Mouse (Mus musculus): ENCODE measurements around the gene Dbx1. TPM values are rescaled to one million over a fixed set of nuclear protein-coding genes. Genes with fewer than 3 reads are reported as not detected.

The Dbx1 gene
- polyA plus RNA-seq, 1 experiment from 2014 or later, result not detected

DNA sequence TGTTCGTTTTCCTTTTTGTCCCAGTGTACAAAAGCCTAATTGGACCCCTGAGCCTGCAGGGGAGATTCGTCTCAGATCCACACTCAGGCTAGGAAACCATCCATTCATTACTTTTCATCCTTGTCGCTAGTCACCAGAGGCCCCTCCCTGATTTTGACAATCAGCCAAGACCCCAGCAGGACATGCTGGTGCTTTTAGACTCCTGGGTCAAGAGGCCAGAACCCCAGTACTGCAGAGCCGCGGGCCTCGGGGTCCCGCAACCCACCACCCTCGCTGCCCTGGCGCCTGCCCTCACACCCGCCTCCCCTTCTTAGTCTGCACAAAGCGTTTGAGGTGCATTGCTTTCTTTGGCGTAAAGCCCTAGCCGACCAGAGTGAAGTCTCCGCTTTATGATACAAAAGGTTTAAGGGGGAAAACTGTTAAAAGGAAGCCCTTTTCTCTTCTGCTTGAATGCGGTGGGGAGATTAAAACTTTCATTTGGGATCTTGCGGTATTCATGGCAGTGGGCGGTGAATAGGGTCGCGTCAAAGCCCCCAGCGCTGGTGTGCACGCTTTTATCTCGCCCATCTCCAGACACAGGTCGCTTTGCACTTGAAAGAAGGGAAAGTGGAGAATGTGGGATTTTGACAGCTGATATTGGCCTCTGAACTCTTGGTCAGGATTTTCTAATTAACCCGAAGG lies 25.3 kb upstream of the Dbx1 start:
- Histone ChIP-seq H3K36me3 (ENCODE audit: control insufficient read depth, insufficient read depth, low read length) (no peaks in the 10 kb centered on the region), H3K27me3 (ENCODE audit: control insufficient read depth, insufficient read depth, low read length) (peaks cover 23% of the 10 kb centered on the region), H3K4me1 (ENCODE audit: control insufficient read depth, insufficient read depth, low read length) (peaks cover 6% of the 10 kb centered on the region; the same call in 1 of the 2 replicates), H3K27ac (ENCODE audit: low read depth, low read length) (no peak overlapping the region), H3K4me3 (ENCODE audit: low read length) (peak overlapping the region; percentile 11), H3K9ac (ENCODE audit: low read depth, low read length) (no peak overlapping the region), H3K9me3 (ENCODE audit: control insufficient read depth, low read length) (no peaks in the 10 kb centered on the region), H3K4me2 (replicated peaks; ENCODE audit: low read depth, low read length) (peak overlapping the region; percentile 22; the same call in 1 of the 2 replicates)
- ATAC-seq (ENCODE audit: low FRiP score, low TSS enrichment), result no peak
- 3% methylated on average over 24 of the region's 24 CpGs for WGBS

DNA sequence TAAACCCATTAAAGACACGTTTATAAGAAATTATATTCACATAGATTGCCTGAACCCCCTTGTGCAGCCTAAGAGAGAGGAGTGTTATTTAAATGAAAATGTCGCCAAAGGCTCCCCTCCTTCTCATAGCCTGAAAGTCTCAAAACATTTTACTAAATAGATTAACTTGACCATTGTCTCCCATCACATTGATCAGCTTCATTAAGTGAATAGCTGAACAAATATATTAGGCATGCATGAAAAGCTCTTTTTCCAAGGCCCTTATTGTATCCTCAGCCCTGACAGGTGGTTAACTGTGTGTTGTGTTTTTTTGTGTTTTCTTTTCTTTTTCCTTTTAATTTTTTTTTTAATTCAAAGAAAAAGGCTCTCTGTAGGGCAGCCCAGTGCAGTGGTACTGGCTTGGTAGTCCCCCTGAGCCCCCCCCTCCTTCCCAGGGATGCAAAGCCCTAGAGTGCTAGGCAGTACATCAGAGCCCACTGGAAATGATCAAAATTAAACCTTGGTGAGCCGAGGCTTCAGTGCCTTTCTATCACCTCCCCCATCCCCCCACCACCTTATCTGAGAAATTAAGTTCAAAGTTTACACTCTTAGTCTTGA lies 4.2 kb upstream of the Dbx1 start:
- H3K4me1 ChIP-seq (ENCODE audit: control insufficient read depth, insufficient read depth, low read length), result no peaks in the 10 kb centered on the region
- H3K36me3 ChIP-seq (ENCODE audit: control insufficient read depth, insufficient read depth, low read length), result no peaks in the 10 kb centered on the region
- no peak overlapping the region for H3K4me3 ChIP-seq (ENCODE audit: low read length)
- peaks cover 64% of the 10 kb centered on the region for H3K27me3 ChIP-seq (ENCODE audit: control insufficient read depth, insufficient read depth, low read length)
- H3K9ac ChIP-seq (ENCODE audit: low read depth, low read length), result no peak overlapping the region
- no peak for ATAC-seq (ENCODE audit: low FRiP score, low TSS enrichment)
- H3K27ac ChIP-seq (ENCODE audit: low read depth, low read length), result no peak overlapping the region
- 27% methylated on average over 3 of the region's 3 CpGs for WGBS
- H3K9me3 ChIP-seq (ENCODE audit: control insufficient read depth, low read length), result peaks cover 3% of the 10 kb centered on the region; the same call in 1 of the 2 replicates
- H3K4me2 ChIP-seq (replicated peaks; ENCODE audit: low read depth, low read length), result no peak overlapping the region

DNA sequence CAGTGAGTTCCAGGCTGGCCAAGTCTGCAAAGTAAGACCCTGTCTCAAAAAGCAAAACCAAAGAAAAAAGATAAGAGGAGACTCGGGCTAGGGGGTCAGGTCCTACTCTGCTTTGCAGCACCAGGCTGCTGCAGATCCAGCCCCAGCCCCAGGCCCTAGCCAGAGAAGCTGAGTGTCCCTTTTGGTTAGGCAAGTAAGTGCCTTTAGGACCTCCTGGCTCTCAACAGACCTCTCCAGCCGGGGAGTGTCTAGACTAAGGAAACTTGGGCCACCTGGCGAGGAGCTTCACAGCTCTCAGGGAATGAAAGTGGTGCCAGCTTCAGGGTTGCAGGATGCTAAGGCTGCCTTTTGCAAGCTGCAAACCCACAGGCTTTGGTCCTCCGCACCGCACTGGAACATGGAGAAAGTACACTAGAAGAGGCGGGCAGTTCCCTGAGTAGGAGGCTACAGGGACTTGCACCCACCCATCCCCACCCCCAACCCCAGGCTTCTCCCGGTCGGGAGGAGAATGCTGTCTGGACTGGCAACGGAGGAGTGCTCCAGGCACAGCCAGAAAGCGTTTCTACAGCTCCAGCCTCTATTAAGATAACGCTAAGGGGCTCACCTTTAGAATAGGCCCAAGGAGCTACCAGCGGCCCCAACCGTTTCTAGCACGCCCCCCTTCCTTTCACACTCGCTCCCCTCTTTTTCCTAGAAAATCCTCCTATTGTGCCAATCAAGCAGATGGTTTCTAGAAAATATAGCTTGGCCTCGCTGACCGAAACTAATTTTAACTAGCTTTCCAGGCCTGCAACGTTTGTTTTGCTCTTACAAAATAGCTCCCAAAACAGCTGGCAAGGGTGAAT lies 3.4 kb upstream of the Dbx1 start:
- no peaks in the 10 kb centered on the region for H3K4me1 ChIP-seq (ENCODE audit: control insufficient read depth, insufficient read depth, low read length)
- H3K9ac ChIP-seq (ENCODE audit: low read depth, low read length), result no peak overlapping the region
- no peak overlapping the region for H3K27ac ChIP-seq (ENCODE audit: low read depth, low read length)
- peaks cover 71% of the 10 kb centered on the region for H3K27me3 ChIP-seq (ENCODE audit: control insufficient read depth, insufficient read depth, low read length)
- no peak overlapping the region for H3K4me3 ChIP-seq (ENCODE audit: low read length)
- H3K4me2 ChIP-seq (replicated peaks; ENCODE audit: low read depth, low read length), result no peak overlapping the region
- H3K9me3 ChIP-seq (ENCODE audit: control insufficient read depth, low read length), result no peaks in the 10 kb centered on the region
- H3K36me3 ChIP-seq (ENCODE audit: control insufficient read depth, insufficient read depth, low read length), result no peaks in the 10 kb centered on the region
- WGBS, result 10% methylated on average over 18 of the region's 18 CpGs
- no peak for ATAC-seq (ENCODE audit: low FRiP score, low TSS enrichment)

DNA sequence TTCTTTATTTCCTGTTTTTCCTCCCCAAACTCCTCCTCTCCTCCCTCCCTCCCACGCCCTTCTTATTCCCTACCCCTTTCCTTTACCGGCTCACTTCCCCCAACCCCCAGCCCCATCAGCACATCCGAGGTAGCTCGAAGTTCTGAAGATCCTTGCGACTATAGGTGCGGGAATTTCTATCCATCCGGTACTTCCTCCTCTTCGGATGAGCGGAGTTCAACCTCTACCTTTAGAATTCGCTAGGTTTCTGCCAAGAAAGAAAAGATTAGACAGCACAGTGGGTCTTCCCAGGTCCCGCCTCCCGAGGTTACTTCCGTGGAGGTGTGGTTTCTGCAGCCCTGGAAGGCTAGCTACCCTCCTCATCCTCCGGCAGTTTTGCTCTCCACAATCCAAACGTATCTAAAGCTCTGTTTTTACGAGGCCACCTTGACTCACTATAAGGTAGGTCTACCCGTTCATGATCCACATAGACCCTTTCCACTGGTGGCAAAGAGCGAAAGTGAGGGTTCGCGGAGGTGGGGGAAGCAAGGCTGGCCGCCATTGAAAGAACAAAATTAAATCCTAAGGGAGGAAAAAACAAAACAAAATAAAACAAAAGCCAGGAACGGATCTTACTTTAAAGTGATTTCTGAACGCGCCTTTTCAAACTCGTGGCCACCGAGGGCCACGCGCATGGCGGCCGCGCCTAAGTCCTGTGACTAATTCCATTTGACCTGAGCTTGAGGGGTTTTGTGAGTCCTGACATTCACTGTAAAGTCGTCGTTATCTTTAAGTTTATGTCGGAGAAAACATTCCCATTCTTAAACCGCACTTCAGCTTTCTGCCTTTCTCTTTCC lies 2.5 kb upstream of the Dbx1 start:
- no peaks in the 10 kb centered on the region for H3K4me1 ChIP-seq (ENCODE audit: control insufficient read depth, insufficient read depth, low read length)
- no peak overlapping the region for H3K9ac ChIP-seq (ENCODE audit: low read depth, low read length)
- no peak for ATAC-seq (ENCODE audit: low FRiP score, low TSS enrichment)
- H3K9me3 ChIP-seq (ENCODE audit: control insufficient read depth, low read length), result no peaks in the 10 kb centered on the region
- WGBS, result 1% methylated on average over 35 of the region's 35 CpGs
- H3K27ac ChIP-seq (ENCODE audit: low read depth, low read length), result no peak overlapping the region
- peaks cover 80% of the 10 kb centered on the region for H3K27me3 ChIP-seq (ENCODE audit: control insufficient read depth, insufficient read depth, low read length)
- no peak overlapping the region; the same call in 1 of the 2 replicates for H3K4me3 ChIP-seq (ENCODE audit: low read length)
- H3K36me3 ChIP-seq (ENCODE audit: control insufficient read depth, insufficient read depth, low read length), result no peaks in the 10 kb centered on the region
- H3K4me2 ChIP-seq (replicated peaks; ENCODE audit: low read depth, low read length), result no peak overlapping the region

DNA sequence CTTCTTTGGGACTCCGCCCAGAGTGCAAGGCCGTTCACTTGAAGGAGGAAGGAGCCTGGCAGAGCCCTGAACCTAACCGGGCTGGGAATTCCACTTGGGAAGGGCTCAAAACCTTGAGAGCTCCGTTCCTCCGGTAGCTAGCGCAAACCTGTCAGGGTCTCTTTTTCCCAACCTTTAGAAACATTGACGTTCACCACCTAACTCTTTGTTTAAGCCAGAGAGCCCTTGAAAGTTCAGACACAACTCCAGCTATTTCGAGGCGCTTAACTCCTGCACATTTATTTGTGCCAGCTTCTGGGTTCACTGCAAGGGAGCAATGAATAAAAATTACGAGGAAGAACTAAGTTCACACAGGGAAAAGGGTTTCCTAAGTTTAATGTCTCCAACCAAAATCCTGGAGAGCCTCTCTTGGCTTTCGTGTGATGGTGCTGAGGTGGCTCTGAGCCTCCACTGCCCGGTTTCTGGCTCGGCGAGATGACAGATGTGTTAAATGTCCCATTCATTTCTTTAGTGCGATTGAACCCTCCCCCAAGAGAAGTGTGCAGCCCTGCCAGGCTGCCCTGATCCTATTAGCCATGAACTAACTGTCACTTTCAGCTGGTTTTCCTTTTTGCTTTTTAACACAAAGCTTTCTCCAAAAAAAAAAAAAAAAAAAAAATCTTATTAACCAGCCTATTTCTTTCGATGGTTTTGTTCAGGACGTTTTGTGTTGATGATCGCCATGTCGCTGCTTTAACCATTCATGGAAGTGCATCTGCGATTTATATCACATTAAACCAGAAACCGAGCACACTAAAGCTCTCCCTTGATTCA lies 1.4 kb upstream of the Dbx1 start:
- Histone ChIP-seq H3K4me3 (ENCODE audit: low read length) (no peak overlapping the region), H3K4me2 (replicated peaks; ENCODE audit: low read depth, low read length) (no peak overlapping the region)

DNA sequence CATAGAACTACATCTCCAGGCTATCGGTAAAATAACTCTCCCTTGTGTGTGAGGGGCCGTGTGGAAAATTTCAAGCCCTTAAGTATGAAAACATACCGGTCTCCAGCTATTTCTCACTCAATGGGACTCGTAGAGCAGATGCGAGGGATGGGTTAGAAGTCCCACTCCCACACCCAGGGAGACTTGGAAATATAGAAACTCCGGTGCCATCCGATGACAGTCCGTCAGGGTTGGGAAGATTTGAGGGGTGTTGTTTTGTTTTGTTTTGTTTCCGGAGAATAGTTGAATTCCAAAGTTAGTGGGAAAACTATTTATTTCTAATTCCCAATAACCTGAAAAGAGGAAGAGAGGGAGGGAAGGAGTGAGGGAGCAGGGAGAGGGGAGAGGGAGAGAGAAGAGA lies 632 bp upstream of the Dbx1 start:
- Histone ChIP-seq H3K27ac (ENCODE audit: low read depth, low read length) (no peak overlapping the region), H3K9me3 (ENCODE audit: control insufficient read depth, low read length) (no peaks in the 10 kb centered on the region), H3K4me2 (replicated peaks; ENCODE audit: low read depth, low read length) (no peak overlapping the region), H3K4me3 (ENCODE audit: low read length) (no peak overlapping the region), H3K36me3 (ENCODE audit: control insufficient read depth, insufficient read depth, low read length) (no peaks in the 10 kb centered on the region), H3K4me1 (ENCODE audit: control insufficient read depth, insufficient read depth, low read length) (peaks cover 5% of the 10 kb centered on the region; the same call in 1 of the 2 replicates), H3K9ac (ENCODE audit: low read depth, low read length) (no peak overlapping the region), H3K27me3 (ENCODE audit: control insufficient read depth, insufficient read depth, low read length) (peaks cover 96% of the 10 kb centered on the region)
- no peak for ATAC-seq (ENCODE audit: low FRiP score, low TSS enrichment)
- WGBS, result 1% methylated on average over 9 of the region's 9 CpGs

More for the DNA sequence above, 1.4 kb upstream of the Dbx1 start:
- Histone ChIP-seq H3K27ac (ENCODE audit: low read depth, low read length) (no peak overlapping the region), H3K4me1 (ENCODE audit: control insufficient read depth, insufficient read depth, low read length) (peaks cover 5% of the 10 kb centered on the region; the same call in 1 of the 2 replicates), H3K9ac (ENCODE audit: low read depth, low read length) (no peak overlapping the region), H3K36me3 (ENCODE audit: control insufficient read depth, insufficient read depth, low read length) (no peaks in the 10 kb centered on the region), H3K27me3 (ENCODE audit: control insufficient read depth, insufficient read depth, low read length) (peaks cover 91% of the 10 kb centered on the region), H3K9me3 (ENCODE audit: control insufficient read depth, low read length) (no peaks in the 10 kb centered on the region)
- no peak for ATAC-seq (ENCODE audit: low FRiP score, low TSS enrichment)
- WGBS, result under 1% methylated on average over 21 of the region's 21 CpGs

DNA sequence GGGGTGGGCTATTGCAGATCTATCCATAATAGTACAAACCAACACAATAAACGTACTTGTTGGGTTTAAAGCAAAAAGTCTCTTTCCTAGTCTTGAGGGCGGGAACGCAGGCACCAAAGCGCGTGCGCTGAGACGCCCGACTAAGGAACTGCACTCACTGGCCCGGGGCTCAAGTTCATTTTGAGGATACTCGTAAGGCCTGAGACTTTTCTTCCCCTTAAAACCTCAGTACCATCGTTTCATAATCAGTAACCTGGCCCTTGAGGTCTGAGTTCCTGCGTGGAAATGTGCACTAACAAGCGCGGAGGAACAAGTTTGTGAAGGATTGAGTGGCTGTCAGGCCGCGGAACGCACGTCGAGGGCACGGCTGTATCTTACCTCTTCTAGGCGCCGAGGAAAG lies 678 bp downstream of the Dbx1 start:
- no peak overlapping the region for H3K9ac ChIP-seq (ENCODE audit: low read depth, low read length)
- ATAC-seq (ENCODE audit: low FRiP score, low TSS enrichment), result no peak
- no peak overlapping the region for H3K4me2 ChIP-seq (replicated peaks; ENCODE audit: low read depth, low read length)
- H3K27ac ChIP-seq (ENCODE audit: low read depth, low read length), result no peak overlapping the region
- H3K36me3 ChIP-seq (ENCODE audit: control insufficient read depth, insufficient read depth, low read length), result no peaks in the 10 kb centered on the region
- no peaks in the 10 kb centered on the region for H3K9me3 ChIP-seq (ENCODE audit: control insufficient read depth, low read length)
- H3K4me1 ChIP-seq (ENCODE audit: control insufficient read depth, insufficient read depth, low read length), result peaks cover 5% of the 10 kb centered on the region; the same call in 1 of the 2 replicates
- H3K4me3 ChIP-seq (ENCODE audit: low read length), result no peak overlapping the region
- 1% methylated on average over 22 of the region's 22 CpGs for WGBS
- H3K27me3 ChIP-seq (ENCODE audit: control insufficient read depth, insufficient read depth, low read length), result peaks cover 98% of the 10 kb centered on the region
